Mouse (Mus musculus) heart, postnatal 0 days (tissue): ENCODE measurements around the gene 4833439L19Rik.

ENCODE experiments used
- CTCF ChIP-seq: IDR thresholded peaks from 2 replicates; pipeline ENCODE4 v1.5.1; 2016; ENCODE audit warnings: antibody characterized with exemption, control low read depth, low read depth
- EP300 ChIP-seq: IDR thresholded peaks from 2 replicates; pipeline ENCODE4 v1.6.1; 2016; ENCODE audit warnings: antibody characterized with exemption, low read depth

- TF ChIP-seq EP300 = no peak
- TF ChIP-seq CTCF = no peak
Measured at GRCm38 (mm10) chr13:54585831-54586230, 20.6 kb upstream of the 4833439L19Rik start.
